Mouse (Mus musculus) heart, adult 2 months (tissue): ENCODE measurements at regions not wholly inside any gene's neighbourhood (a gene's known extent, or its start where the extent isn't known, plus 50 kb on each side); places are given as distances from the start of the nearest gene placed in this dataset.

Experiments used
- DNase-seq, 2 experiments: peaks; one replicate each; pipeline ENCODE4 v3.0.0; 2021
- H3K27ac ChIP-seq: fragments of 200-600 bp; 2 replicates; pipeline ENCODE4 v1.8.1; 2022
- H3K27me3 ChIP-seq: fragments of 200-500 bp; 2 replicates; pipeline ENCODE4 v1.6.1; 2012; ENCODE audit warnings: mild to moderate bottlenecking, low read length, inconsistent platforms, mixed read lengths; ENCODE audit not compliant: control insufficient read depth, insufficient read depth
- H3K36me3 ChIP-seq: fragments of 200-500 bp; 2 replicates; pipeline ENCODE4 v1.6.1; 2012; ENCODE audit warnings: low read length, inconsistent platforms; ENCODE audit not compliant: control insufficient read depth, insufficient read depth
- H3K4me1 ChIP-seq: fragments of 200-500 bp; 2 replicates; pipeline ENCODE4 v1.6.1; 2011; ENCODE audit warnings: low read length; ENCODE audit not compliant: control insufficient read depth, insufficient read depth
- H3K4me3 ChIP-seq: fragments of 200-600 bp; 2 replicates; pipeline ENCODE4 v1.8.1; 2022
- H3K79me2 ChIP-seq: fragments of 200-500 bp; replicated peaks from 2 replicates; pipeline ENCODE4 v1.6.1; 2012; ENCODE audit warnings: mild to moderate bottlenecking, inconsistent platforms, low read length, moderate library complexity, mixed read lengths; ENCODE audit not compliant: control insufficient read depth, insufficient read depth
- H3K9ac ChIP-seq: fragments of 200-500 bp; 2 replicates; pipeline ENCODE4 v1.6.1; 2012; ENCODE audit warnings: low read depth, mild to moderate bottlenecking, control low read depth, inconsistent platforms, low read length, mixed read lengths
- CTCF ChIP-seq: fragments of 200-600 bp; IDR thresholded peaks from 2 replicates; pipeline ENCODE4 v1.8.1; 2022; ENCODE audit warnings: antibody characterized with exemption, mild to moderate bottlenecking, moderate library complexity
- EP300 ChIP-seq: fragments of 200-500 bp; IDR thresholded peaks from 2 replicates; pipeline ENCODE4 v1.6.1; 2011; ENCODE audit warnings: low read depth, low read length, control low read depth; ENCODE audit not compliant: insufficient read depth
- POLR2A ChIP-seq: fragments of 200-500 bp; IDR thresholded peaks from 2 replicates; pipeline ENCODE4 v1.6.1; 2011; ENCODE audit warnings: mild to moderate bottlenecking, low read depth, low read length, control low read depth; ENCODE audit not compliant: insufficient read depth
- WGBS: fragments of 180-500 bp; shearing (Covaris S2); methylation state at CpG from one replicate; pipeline ENCODE4 v1.1.7; 2018; 5-methylcytosine and 5-hydroxymethylcytosine counted together
- intact Hi-C: fragments of 180-260 bp; cut with DNase I; formaldehyde crosslinking; loops from one replicate; pipeline ENCODE4 v1.15.1; 2025

- no peaks in the 10 kb centered on the region; the same call in 1 of the 2 replicates for H3K27me3 ChIP-seq
- no peak overlapping the region for H3K9ac ChIP-seq
- intact Hi-C loops: loop anchor here (1.0 to 5.0 kb wide), 4 partner anchors 72 to 242 kb away; no protein-coding TSS in a partner anchor
- peaks cover 3% of the 10 kb centered on the region for H3K4me1 ChIP-seq
- WGBS: 45% methylated on average over 12 of the region's 12 CpGs
- no peak overlapping the region for H3K27ac ChIP-seq
- DNase-seq: no peak
- no peaks in the 10 kb centered on the region for H3K79me2 ChIP-seq
- no peaks in the 10 kb centered on the region for H3K36me3 ChIP-seq
- TF ChIP-seq POLR2A: no peak
- no peak for TF ChIP-seq EP300
- TF ChIP-seq CTCF: no peak
- no peak overlapping the region for H3K4me3 ChIP-seq
Measured at GRCm38 (mm10) chr10:117435734-117436121, 55.9 kb upstream of the Cpsf6 start.

GRCm38 (mm10) chr10:117434871-117435733 lies 55.3 kb upstream of the Cpsf6 start:
- peak; percentile 87 to 90 for DNase-seq
- peaks cover 3% of the 10 kb centered on the region for H3K4me1 ChIP-seq
- intact Hi-C loops: loop anchor here (1.0 to 5.0 kb wide), 4 partner anchors 72 to 242 kb away; no protein-coding TSS in a partner anchor
- H3K27me3 ChIP-seq: no peaks in the 10 kb centered on the region; the same call in 1 of the 2 replicates
- TF ChIP-seq POLR2A (no peak), EP300 (peak; percentile 79; the same call in 1 of the 2 replicates), CTCF (peak; percentile 96)
- H3K79me2 ChIP-seq: no peaks in the 10 kb centered on the region
- no peak overlapping the region for H3K9ac ChIP-seq
- 10% methylated on average over 33 of the region's 33 CpGs for WGBS
- H3K27ac ChIP-seq: no peak overlapping the region
- H3K36me3 ChIP-seq: no peaks in the 10 kb centered on the region
- peak overlapping the region; percentile 21 for H3K4me3 ChIP-seq

- Histone ChIP-seq H3K36me3 (no peaks in the 10 kb centered on the region), H3K4me3 (no peak overlapping the region), H3K27me3 (no peaks in the 10 kb centered on the region; the same call in 1 of the 2 replicates), H3K79me2 (no peaks in the 10 kb centered on the region), H3K4me1 (peaks cover 3% of the 10 kb centered on the region), H3K9ac (no peak overlapping the region), H3K27ac (no peak overlapping the region)
- no peak for DNase-seq
- no peak for TF ChIP-seq EP300
- TF ChIP-seq CTCF: no peak
- intact Hi-C loops: loop anchor here (2.0 kb wide), 1 partner anchor 164 kb away; no protein-coding TSS in a partner anchor
- 94% methylated on average over 8 of the region's 8 CpGs for WGBS
Measured at GRCm38 (mm10) chr10:117434293-117434842, 54.6 kb upstream of the Cpsf6 start.

GRCm38 (mm10) chr10:117433547-117434292 lies 53.9 kb upstream of the Cpsf6 start:
- 94% methylated on average over 12 of the region's 12 CpGs for WGBS
- no peaks in the 10 kb centered on the region; the same call in 1 of the 2 replicates for H3K27me3 ChIP-seq
- peak in 1 of 2 experiments; percentile 11 for DNase-seq
- H3K9ac ChIP-seq: no peak overlapping the region
- peaks cover 3% of the 10 kb centered on the region for H3K4me1 ChIP-seq
- intact Hi-C loops: loop anchor here (2.0 kb wide), 1 partner anchor 163 kb away; no protein-coding TSS in a partner anchor
- no peak overlapping the region for H3K4me3 ChIP-seq
- H3K79me2 ChIP-seq: no peaks in the 10 kb centered on the region
- no peaks in the 10 kb centered on the region for H3K36me3 ChIP-seq
- TF ChIP-seq EP300 (no peak), CTCF (no peak), POLR2A (no peak)
- H3K27ac ChIP-seq: no peak overlapping the region

- no peak for DNase-seq
- Histone ChIP-seq H3K9ac (no peak overlapping the region), H3K79me2 (no peaks in the 10 kb centered on the region), H3K27me3 (no peaks in the 10 kb centered on the region; the same call in 1 of the 2 replicates), H3K36me3 (no peaks in the 10 kb centered on the region), H3K4me1 (peaks cover 3% of the 10 kb centered on the region), H3K27ac (no peak overlapping the region), H3K4me3 (no peak overlapping the region)
- intact Hi-C loops: no loop called here
- 90% methylated on average over 7 of the region's 7 CpGs for WGBS
- TF ChIP-seq CTCF (no peak), EP300 (no peak), POLR2A (no peak)
Measured at GRCm38 (mm10) chr10:117432871-117433546, 53.2 kb upstream of the Cpsf6 start.
